Mouse (Mus musculus): ENCODE measurements at regions not wholly inside any gene's neighbourhood (a gene's known extent, or its start where the extent isn't known, plus 50 kb on each side); places are given as distances from the start of the nearest gene placed in this dataset.

GRCm38 (mm10) chr11:63290618-63291017, 161.8 kb downstream of the Pmp22 start:
- DNase-seq: no peak

- no peak for DNase-seq
Measured at GRCm38 (mm10) chr11:63293485-63293884, 164.7 kb downstream of the Pmp22 start.

GRCm38 (mm10) chr11:63294476-63294875, 165.7 kb downstream of the Pmp22 start:
- DNase-seq: no peak

GRCm38 (mm10) chr11:63296476-63296875, 167.7 kb downstream of the Pmp22 start:
- peak; percentile 41 to 65 for DNase-seq

GRCm38 (mm10) chr11:63299712-63300581, 171.2 kb downstream of the Pmp22 start:
- DNase-seq: no peak

- DNase-seq: no peak
Measured at GRCm38 (mm10) chr11:63325166-63325565, 196.4 kb downstream of the Pmp22 start.

- no peak for DNase-seq
Measured at GRCm38 (mm10) chr11:63326864-63327263, 198.1 kb downstream of the Pmp22 start.

- DNase-seq: no peak
Measured at GRCm38 (mm10) chr11:63337503-63337902, 208.7 kb downstream of the Pmp22 start.

GRCm38 (mm10) chr11:63338277-63338676, 209.5 kb downstream of the Pmp22 start:
- DNase-seq: peak in 1 of 2 experiments; percentile 19

- no peak for DNase-seq
Measured at GRCm38 (mm10) chr11:63345653-63346052, 216.9 kb downstream of the Pmp22 start.

GRCm38 (mm10) chr11:63350123-63350696, 221.4 kb downstream of the Pmp22 start:
- no peak for DNase-seq

- no peak for DNase-seq
Measured at GRCm38 (mm10) chr11:63351999-63352398, 223.2 kb downstream of the Pmp22 start.

GRCm38 (mm10) chr11:63352990-63353389, 224.2 kb downstream of the Pmp22 start:
- no peak for DNase-seq

GRCm38 (mm10) chr11:63353671-63354070, 224.9 kb downstream of the Pmp22 start:
- DNase-seq: no peak

- no peak for DNase-seq
Measured at GRCm38 (mm10) chr11:63357772-63358344, 229.1 kb downstream of the Pmp22 start.

- no peak for DNase-seq
Measured at GRCm38 (mm10) chr11:63367756-63368265, 239.0 kb downstream of the Pmp22 start.

GRCm38 (mm10) chr11:63369475-63369874, 240.7 kb downstream of the Pmp22 start:
- no peak for DNase-seq

GRCm38 (mm10) chr11:63376311-63376710, 247.5 kb downstream of the Pmp22 start:
- DNase-seq: no peak

- no peak for DNase-seq
Measured at GRCm38 (mm10) chr11:63376991-63377390, 248.2 kb downstream of the Pmp22 start.

GRCm38 (mm10) chr11:63388247-63388646, 259.5 kb downstream of the Pmp22 start:
- no peak for DNase-seq

GRCm38 (mm10) chr11:63391478-63391877, 262.7 kb downstream of the Pmp22 start:
- DNase-seq: no peak

GRCm38 (mm10) chr11:63392378-63392777, 263.6 kb downstream of the Pmp22 start:
- DNase-seq: peak; percentile 13 to 40

GRCm38 (mm10) chr11:63394201-63394600, 265.4 kb downstream of the Pmp22 start:
- peak; percentile 17 to 81 for DNase-seq

GRCm38 (mm10) chr11:63396386-63396785, 267.6 kb downstream of the Pmp22 start:
- no peak for DNase-seq

All from kidney, adult 8-10 months (tissue).